Mouse (Mus musculus) cerebellum, postnatal 36 days (tissue): ENCODE measurements around the gene Hlf.

Experiments used
- DNase-seq, 2 experiments: peaks; one replicate each; pipeline ENCODE4 v3.0.0; 2021 to 2022; ENCODE audit warnings: mixed read lengths in 2 of 2

Hlf gene

DNA sequence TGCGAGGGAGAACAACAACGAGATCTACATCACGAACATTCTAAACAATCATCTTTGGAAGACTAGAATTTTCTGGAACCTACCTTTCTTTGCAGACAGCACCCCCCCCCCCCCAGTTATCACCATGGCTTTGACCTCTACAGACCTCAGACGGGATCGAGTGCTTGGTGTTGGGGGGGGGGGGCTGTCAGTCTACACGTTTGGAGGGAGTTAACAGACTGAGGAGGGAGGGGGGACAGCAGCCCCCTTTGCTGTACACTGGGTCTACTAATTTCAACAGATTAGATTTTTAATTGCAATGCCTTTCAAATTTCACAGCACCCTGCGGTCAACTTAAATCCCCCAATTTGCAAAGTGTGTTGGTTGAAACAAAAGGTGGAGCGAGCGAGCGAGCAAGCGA is 20.3 kb downstream of the Hlf start:
- no peak for DNase-seq

- DNase-seq, result peak; percentile 59 to 64
Observed at GRCm38 (mm10) chr11:90369605-90370004, 21.1 kb downstream of the Hlf start.

DNA sequence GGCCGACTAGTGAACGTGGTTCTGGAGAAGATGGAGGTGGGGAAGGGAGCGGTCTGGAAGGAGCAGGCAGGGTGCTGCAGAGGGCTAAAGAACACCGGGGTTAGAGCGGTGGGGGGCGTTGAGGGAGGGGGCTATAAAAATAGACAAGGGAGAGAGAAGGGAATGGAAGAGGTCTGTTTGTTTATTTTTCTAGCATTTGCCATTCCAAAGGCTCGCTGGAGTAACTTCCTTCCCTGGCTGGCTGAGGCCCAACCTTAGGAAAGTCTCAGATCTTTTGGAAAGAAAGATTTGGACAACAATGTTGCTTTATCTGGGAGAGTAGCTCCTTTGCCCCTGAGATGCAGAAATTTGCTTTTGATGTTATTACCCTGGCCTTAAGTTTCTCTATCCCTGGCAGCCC is 21.6 kb downstream of the Hlf start:
- no peak for DNase-seq

GRCm38 (mm10) chr11:90367894-90368860 is 22.5 kb downstream of the Hlf start:
- DNase-seq, result no peak

DNA sequence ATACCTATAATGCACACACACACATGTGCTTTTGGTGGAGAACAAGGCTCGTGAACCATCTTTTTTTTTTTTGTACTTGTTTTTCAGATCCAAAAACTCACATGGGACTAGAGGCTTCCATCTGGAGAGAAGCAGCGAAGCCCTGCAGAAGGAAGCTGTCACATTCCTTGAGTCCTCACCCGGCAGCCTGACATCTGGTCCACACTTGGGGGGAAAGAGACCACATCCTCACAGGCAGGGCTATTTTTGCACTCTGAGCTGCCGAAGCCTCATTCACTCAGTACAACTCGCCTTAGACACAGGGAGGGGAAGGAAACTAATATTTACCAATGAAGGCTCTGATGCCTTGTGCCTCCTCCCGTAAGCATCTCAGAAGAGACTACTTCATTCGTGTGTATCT is 25.8 kb downstream of the Hlf start:
- no peak for DNase-seq

DNA sequence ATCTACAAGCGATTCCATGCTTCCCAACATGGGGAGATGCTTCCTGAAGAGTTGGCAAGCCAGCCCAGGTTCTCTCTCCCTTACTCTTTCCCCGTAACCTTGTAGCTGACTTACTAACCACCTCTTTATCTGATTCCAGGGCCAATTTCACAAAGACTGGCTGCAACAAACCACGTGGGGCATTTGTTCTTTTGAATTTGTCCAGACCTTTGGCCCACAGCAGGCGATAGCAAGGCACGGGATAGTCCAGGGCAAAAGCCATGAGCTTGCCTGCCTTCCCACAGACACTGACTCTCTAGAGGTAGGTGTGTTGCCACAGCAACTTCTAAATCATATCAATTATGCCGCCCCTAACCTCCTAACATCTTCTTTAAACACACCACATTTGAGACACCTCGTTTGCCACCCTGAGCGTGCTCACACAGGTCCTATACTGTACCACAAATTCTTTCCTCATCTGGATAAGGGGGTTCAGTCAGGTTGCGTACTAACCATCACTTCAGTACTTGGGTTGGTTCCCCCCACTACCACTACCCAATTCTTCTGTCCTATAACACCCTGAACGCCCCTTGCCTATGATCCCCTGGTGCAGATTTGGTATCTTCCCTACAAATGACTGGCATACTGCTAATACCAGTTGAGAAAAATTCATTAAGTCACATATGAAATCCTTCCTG is 26.7 kb downstream of the Hlf start:
- DNase-seq, result no peak

DNA sequence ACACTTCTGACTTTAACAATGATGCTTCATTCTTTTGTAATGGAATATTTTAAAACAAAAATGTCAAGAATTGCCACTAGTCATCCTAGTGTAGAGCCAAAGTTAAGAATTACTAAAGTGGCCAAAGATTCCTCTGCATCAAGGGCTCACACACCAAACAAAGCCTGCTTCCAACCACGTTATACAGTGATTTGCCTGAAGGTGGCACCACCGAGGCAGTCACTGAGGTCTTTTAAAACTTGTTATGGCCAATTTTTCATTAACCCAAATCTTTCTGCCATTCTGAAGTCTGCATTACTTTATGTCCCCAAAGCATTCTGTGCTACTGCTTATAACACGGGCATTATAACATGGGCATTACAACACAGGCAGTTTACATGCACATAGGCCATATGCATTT is 27.3 kb downstream of the Hlf start:
- peak; percentile 32 to 38 for DNase-seq

DNA sequence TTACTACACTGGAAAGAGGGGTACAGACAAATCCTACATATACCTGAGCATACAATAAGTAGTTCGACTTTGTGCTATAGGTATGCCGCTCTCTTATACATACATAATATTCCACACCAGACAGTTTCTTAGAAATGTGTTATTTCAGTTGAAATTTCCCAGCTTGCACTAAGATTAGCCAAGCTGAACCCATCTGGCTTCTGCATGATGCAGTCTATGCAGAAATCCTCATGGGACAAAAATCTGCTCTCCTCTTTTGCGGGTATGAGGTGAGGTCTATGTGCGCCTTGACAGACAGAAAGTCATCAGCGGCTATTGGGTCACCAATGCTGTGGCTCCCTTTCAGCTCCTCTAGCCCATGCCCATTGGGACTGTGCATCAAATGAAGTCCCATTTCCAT is 30.2 kb downstream of the Hlf start:
- no peak for DNase-seq

GRCm38 (mm10) chr11:90358063-90358462 is 32.6 kb downstream of the Hlf start:
- DNase-seq, result no peak

DNA sequence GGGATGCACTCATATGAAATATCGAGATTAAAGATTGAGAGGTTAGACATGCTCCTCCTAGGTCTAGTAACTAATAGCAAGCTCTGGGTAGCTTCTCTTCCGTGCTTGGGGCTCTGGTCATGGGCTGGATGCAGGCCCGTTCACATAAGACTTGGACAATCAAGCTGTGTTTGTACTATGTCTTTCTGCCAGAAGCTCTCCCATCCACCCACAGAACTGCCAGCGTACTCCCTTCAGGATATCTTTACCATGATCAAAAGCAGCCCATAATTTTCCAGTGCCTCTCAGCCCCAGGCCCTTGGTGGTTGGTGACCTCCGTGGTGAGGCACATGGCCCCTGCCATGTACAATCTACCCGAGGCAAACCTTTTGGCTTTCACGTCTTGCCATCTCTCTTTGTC is 33.3 kb downstream of the Hlf start:
- no peak for DNase-seq

DNA sequence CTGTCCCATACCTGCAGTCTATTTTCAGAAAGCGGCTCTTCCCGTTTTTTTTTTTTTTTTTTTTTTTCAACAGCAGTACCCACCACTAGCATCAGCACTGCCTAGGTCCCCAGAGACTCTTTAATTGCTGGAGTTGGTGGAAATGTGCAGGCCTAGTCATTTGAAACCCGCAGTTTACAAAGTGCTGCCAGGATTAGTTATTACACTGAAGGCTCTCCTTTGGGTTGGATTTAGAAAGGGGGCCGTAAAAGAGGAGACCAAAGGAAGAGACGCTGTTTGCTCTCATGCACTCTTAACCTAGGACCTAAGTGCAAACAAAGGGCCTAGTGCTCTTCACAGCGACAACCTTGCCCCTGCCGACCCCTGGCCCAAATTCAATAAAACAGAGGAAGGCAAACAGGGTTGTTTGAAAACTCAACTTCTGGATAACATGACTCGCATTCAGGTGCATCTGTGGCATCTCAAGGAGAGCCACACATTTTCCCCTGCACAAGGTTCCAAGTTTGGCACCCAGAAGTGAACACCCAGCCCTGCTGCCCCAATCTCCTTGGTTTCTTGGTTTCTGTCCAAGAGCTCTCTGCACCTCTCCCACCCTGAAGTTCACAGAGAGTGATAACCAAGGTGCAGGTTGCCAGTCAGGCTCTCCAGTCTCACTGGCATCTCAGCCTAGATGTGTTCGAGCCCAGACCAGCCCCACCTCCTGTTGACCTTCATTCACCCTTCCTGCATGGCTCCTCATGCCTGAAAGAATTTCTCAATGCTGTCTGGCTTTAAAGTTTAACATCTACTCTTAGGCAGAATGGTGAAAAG is 34.0 kb downstream of the Hlf start:
- DNase-seq, result no peak

GRCm38 (mm10) chr11:90356036-90356435 is 34.7 kb downstream of the Hlf start:
- no peak for DNase-seq

DNA sequence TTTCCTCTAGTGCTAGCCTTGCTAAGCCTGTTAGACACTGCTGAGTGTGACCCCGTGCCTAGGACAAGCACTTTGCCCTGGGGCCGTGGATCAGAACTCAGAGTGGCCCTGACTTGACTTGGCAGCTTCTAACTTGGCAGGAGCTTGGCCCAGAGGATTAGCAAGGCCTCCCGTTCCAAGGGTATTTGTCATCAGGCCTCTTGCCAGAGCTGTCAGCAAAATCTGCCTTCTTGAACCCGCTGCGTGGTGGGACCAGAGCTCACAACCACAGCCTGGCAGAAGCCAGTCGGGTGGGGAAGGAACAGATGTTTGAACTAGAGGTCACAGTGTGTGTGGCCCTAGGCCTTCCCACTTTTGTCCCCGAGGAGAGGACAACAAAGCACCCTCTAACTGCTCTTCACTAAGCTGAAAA is 35.4 kb downstream of the Hlf start:
- DNase-seq, result peak; percentile 55 to 61

- no peak for DNase-seq
Observed at GRCm38 (mm10) chr11:90352696-90353095, 38.0 kb downstream of the Hlf start.

DNA sequence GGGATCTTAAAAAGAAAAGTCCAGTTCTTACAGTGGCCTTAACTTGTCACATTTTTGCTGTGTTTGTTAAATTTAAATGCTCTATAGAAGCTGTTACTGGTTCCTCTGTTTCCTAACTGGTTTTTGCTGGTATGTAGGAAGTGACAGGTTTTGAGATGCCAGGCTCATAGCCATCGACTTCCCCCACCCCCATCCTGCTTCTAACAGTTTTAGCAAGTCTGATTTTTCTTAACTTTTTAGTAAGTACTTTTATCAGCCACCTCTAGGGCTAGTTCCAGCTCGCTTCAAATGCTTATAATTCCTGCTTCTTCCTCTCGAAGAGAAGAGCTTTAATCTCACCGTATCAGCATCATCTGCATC is 40.6 kb downstream of the Hlf start:
- DNase-seq, result no peak

DNA sequence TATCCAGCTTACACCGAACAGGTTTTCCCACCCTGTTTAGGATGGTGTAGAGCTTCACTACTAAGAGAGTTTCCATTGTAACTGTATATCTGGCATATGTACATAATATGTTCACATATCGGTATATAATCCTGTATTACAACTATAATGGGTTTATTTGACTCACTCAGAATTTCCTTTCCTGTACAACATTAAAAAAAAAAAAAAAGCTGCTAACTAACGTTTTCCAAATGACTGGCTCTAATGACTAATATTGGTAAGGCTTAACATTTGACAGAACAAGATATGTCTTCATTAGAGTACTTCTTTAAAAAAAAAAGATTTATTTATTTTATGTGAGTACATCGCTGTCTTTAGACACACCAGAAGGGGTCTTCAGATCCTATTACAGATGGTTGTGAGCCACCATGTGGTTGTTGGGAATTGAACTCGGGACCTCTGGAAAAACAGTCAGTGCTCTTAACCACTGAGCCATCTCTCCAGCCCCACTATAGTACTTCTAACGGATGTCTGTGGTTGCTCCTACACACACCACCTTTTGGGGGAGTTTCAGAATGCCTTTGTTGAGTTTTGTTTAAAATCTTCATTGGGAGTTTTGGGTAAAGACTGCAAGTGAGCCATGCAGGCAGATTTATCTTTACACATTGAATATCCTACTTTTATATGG is 41.1 kb downstream of the Hlf start:
- DNase-seq, result no peak

DNA sequence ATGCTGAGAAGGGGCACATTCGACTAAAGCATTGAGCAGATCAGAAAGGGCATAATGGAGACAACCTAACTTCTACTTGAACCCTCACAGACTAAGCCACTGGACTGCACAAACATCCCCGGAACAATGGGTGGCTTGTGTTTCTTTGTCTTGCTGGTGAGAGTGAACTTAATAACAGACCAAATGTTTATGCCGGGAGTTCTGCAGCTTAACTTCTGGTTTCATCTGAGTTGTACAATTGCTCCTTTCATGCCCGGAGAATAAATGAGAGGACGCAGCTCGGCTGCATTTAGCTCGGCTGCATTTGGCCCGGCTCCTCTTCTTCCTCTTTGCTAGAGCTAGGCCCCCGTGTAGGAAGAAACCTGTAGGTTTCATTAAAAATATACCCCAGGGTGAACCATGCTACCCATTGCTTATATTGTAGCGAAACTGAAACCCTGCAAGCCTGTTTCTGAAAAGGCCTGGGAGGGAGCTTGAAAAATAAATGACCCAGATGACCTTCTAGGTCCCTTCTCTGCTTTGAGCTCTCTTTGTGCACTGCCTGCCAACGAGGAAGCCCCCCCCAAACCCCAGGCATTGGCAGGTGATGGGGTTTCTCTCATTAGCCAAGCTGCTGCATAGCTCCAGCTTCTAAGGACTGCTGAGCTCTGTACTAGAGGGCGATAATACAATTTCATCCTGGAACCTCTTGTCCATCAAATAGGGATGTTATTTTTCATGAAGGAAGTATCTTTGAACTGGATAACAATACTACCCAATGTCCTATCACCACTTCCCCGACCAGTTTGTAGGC is 42.8 kb downstream of the Hlf start:
- DNase-seq, result no peak

GRCm38 (mm10) chr11:90345746-90346145 is 44.9 kb downstream of the Hlf start:
- no peak for DNase-seq

GRCm38 (mm10) chr11:90342858-90343257 is 47.8 kb downstream of the Hlf start:
- DNase-seq, result no peak

GRCm38 (mm10) chr11:90342267-90342666 is 48.4 kb downstream of the Hlf start:
- DNase-seq, result no peak

GRCm38 (mm10) chr11:90340836-90341235 is 49.9 kb downstream of the Hlf start:
- no peak for DNase-seq

GRCm38 (mm10) chr11:90334816-90335215 is 55.9 kb downstream of the Hlf start:
- DNase-seq, result no peak
